20 mouse cellular contexts compared by ENCODE assay signal in genomic region chr2:142883625-142883994, GRCm38 (mm10). TPM values are rescaled to one million over a fixed set of nuclear protein-coding genes. Genes with fewer than 3 reads are reported as not detected.
DNase-seq lines count a peak whose midpoint lies in the region; ATAC-seq and TF ChIP-seq lines count a peak whose summit lies in the region.
"Had no signal": no experiment of that assay in that cellular context is flagged by ENCODE, and none has a peak within 500 bp of the region (broad histone marks: within the 10 kb centered on the region; RNA-seq: fewer than 3 reads in every experiment).

No protein-coding gene starts in this region.

- DNase-seq in gastrocnemius, adult 2 months, result no peak
- no peak for DNase-seq in gastrocnemius, adult 8-10 months (ENCODE audit: low spot score in 2 of 2)
- DNase-seq in kidney, adult 2 months, result no peak
- DNase-seq in liver, embryonic 11.5 days (ENCODE audit: low spot score), result no peak
- no peak for DNase-seq in liver, postnatal 0 days
- no peak for DNase-seq in urinary bladder, postnatal 25 days (ENCODE audit: low spot score)
- DNase-seq: adrenal gland, postnatal 10 days; B cell, adult 2 months; cerebellum, adult 11 months; cerebellum, adult 8-10 months; cerebellum, postnatal 14 days; gastrocnemius, postnatal 14 days had no signal

- peak overlapping the region; percentile 91 for H3K27ac ChIP-seq in gastrocnemius, adult 2 months
- peak overlapping the region; percentile 59 for H3K27ac ChIP-seq in kidney, embryonic 15.5 days
- no peak overlapping the region for H3K27ac ChIP-seq in kidney, adult 2 months (ENCODE audit: insufficient read depth, low read depth, low read length)
- H3K27ac ChIP-seq in liver, embryonic 11.5 days (ENCODE audit: low read depth, low read length), result no peak overlapping the region
- H3K27ac ChIP-seq in liver, postnatal 0 days (ENCODE audit: low read depth), result no peak overlapping the region
- H3K27ac ChIP-seq: embryonic facial prominence, embryonic 12.5 days; forebrain, embryonic 15.5 days; heart, embryonic 10.5 days; hindbrain, embryonic 15.5 days had no signal

- no peak overlapping the region for H3K4me3 ChIP-seq in gastrocnemius, adult 2 months
- H3K4me3 ChIP-seq in kidney, embryonic 15.5 days (replicated peaks), result no peak overlapping the region
- no peak overlapping the region for H3K4me3 ChIP-seq in kidney, adult 2 months (ENCODE audit: insufficient read depth, low read depth, low read length)
- no peak overlapping the region for H3K4me3 ChIP-seq in liver, embryonic 11.5 days (ENCODE audit: low read depth, low read length)
- H3K4me3 ChIP-seq in liver, postnatal 0 days (ENCODE audit: low read depth, low read length), result no peak overlapping the region
- H3K4me3 ChIP-seq: embryonic facial prominence, embryonic 12.5 days; forebrain, embryonic 15.5 days; heart, embryonic 10.5 days; hindbrain, embryonic 15.5 days had no signal

- TF ChIP-seq POLR2A in kidney, adult 2 months (IDR thresholded peaks at IDR 0.05; ENCODE audit: low read depth, low read length), result no peak

- 65% methylated on average over 7 of the region's 7 CpGs for WGBS in kidney, embryonic 15.5 days
- WGBS in kidney, adult 2 months, result 81% methylated on average over 7 of the region's 7 CpGs
- WGBS in liver, embryonic 11.5 days, result 55% methylated on average over 7 of the region's 7 CpGs
- WGBS in liver, postnatal 0 days (ENCODE audit: insufficient replicate concordance), result 53% methylated on average over 7 of the region's 7 CpGs

- peaks cover 50% of the 10 kb centered on the region for H3K4me1 ChIP-seq in kidney, embryonic 15.5 days
- peaks cover 46% of the 10 kb centered on the region for H3K4me1 ChIP-seq in kidney, adult 2 months (ENCODE audit: control insufficient read depth, insufficient read depth, low read length)
- peaks cover 4% of the 10 kb centered on the region; the same call in 1 of the 2 replicates for H3K4me1 ChIP-seq in liver, embryonic 11.5 days (replicated peaks; ENCODE audit: control insufficient read depth, insufficient read depth, low read length)
- H3K4me1 ChIP-seq in liver, postnatal 0 days (ENCODE audit: insufficient read depth), result peaks cover 12% of the 10 kb centered on the region; the same call in 1 of the 2 replicates
- H3K4me1 ChIP-seq: forebrain, embryonic 15.5 days; hindbrain, embryonic 15.5 days had no signal

- no peak for TF ChIP-seq EP300 in liver, postnatal 0 days (IDR thresholded peaks at IDR 0.05; ENCODE audit: low read depth)

- no peak overlapping the region for H3K9ac ChIP-seq in kidney, embryonic 15.5 days
- H3K9ac ChIP-seq in liver, embryonic 11.5 days (ENCODE audit: low read depth, low read length), result no peak overlapping the region
- H3K9ac ChIP-seq in liver, postnatal 0 days (replicated peaks), result no peak overlapping the region
- H3K9ac ChIP-seq: embryonic facial prominence, embryonic 12.5 days; forebrain, embryonic 15.5 days; hindbrain, embryonic 15.5 days had no signal

- H3K27me3 ChIP-seq in kidney, embryonic 15.5 days, result no peaks in the 10 kb centered on the region
- H3K27me3 ChIP-seq in kidney, adult 2 months (replicated peaks; ENCODE audit: control insufficient read depth, insufficient read depth, low read length), result no peaks in the 10 kb centered on the region
- no peaks in the 10 kb centered on the region for H3K27me3 ChIP-seq in liver, embryonic 11.5 days (replicated peaks; ENCODE audit: control insufficient read depth, insufficient read depth, low read length)
- H3K27me3 ChIP-seq in liver, postnatal 0 days (ENCODE audit: insufficient read depth, low read length), result no peaks in the 10 kb centered on the region
- H3K27me3 ChIP-seq: embryonic facial prominence, embryonic 12.5 days; forebrain, embryonic 15.5 days; hindbrain, embryonic 15.5 days had no signal

- TF ChIP-seq CTCF in gastrocnemius, adult 2 months (IDR thresholded peaks at IDR 0.05), result no peak
- TF ChIP-seq CTCF in kidney, adult 2 months (conservative IDR thresholded peaks at IDR 0.05; ENCODE audit: insufficient read depth, insufficient read length, low read depth, low read length), result no peak
- no peak for TF ChIP-seq CTCF in liver, postnatal 0 days (IDR thresholded peaks at IDR 0.05; ENCODE audit: low read depth)

- no peak for ATAC-seq in kidney, embryonic 15.5 days (replicated peaks; ENCODE audit: low FRiP score)
- peak; percentile 39; the same call in 1 of the 2 replicates for ATAC-seq in liver, embryonic 11.5 days (replicated peaks; ENCODE audit: low FRiP score)
- ATAC-seq in liver, postnatal 0 days, result no peak
- 0 out of 2 replicates have a peak, but pooled peaks have one; percentile 32 for ATAC-seq in megakaryocyte progenitor cell, adult 5-6 weeks (replicated peaks; ENCODE audit: poor library complexity)
- ATAC-seq: CD4-positive, CD25-positive, alpha-beta regulatory T cell, adult 4 months; forebrain, embryonic 15.5 days had no signal

- H3K4me2 ChIP-seq in kidney, embryonic 15.5 days, result no peak overlapping the region
- H3K4me2 ChIP-seq in liver, embryonic 11.5 days, result no peak overlapping the region
- no peak overlapping the region for H3K4me2 ChIP-seq in liver, postnatal 0 days (ENCODE audit: low read depth, low read length)
- H3K4me2 ChIP-seq: embryonic facial prominence, embryonic 12.5 days; forebrain, embryonic 15.5 days; hindbrain, embryonic 15.5 days had no signal

- intact Hi-C loops in gastrocnemius, adult 2 months (cut with DNase I), result no loop called here

- no peaks in the 10 kb centered on the region for H3K9me3 ChIP-seq in kidney, embryonic 15.5 days (replicated peaks)
- H3K9me3 ChIP-seq in liver, embryonic 11.5 days (ENCODE audit: control insufficient read depth, low read length), result no peaks in the 10 kb centered on the region
- H3K9me3 ChIP-seq in liver, postnatal 0 days (ENCODE audit: low read length), result no peaks in the 10 kb centered on the region
- H3K9me3 ChIP-seq: embryonic facial prominence, embryonic 12.5 days; forebrain, embryonic 15.5 days; G1E; heart, embryonic 10.5 days; hindbrain, embryonic 15.5 days had no signal

- no peaks in the 10 kb centered on the region for H3K36me3 ChIP-seq in kidney, embryonic 15.5 days
- no peaks in the 10 kb centered on the region for H3K36me3 ChIP-seq in kidney, adult 2 months (ENCODE audit: control insufficient read depth, insufficient read depth, low read length)
- H3K36me3 ChIP-seq in liver, embryonic 11.5 days (ENCODE audit: control insufficient read depth, insufficient read depth, low read length), result no peaks in the 10 kb centered on the region
- no peaks in the 10 kb centered on the region for H3K36me3 ChIP-seq in liver, postnatal 0 days (replicated peaks; ENCODE audit: insufficient read depth, low read length)
- H3K36me3 ChIP-seq: embryonic facial prominence, embryonic 12.5 days; forebrain, embryonic 15.5 days; heart, embryonic 10.5 days; hindbrain, embryonic 15.5 days had no signal

RNA-seq across cellular contexts. Expression of gene Kif16b, which starts 17.7 kb away (rescaled TPM):
- 10 to 100 TPM; 35.4 to 39.1 TPM for total RNA-seq in gastrocnemius, adult 2 months (2021)
- 10 to 100 TPM; 34.5 to 50.7 (median 42.1) TPM for total RNA-seq in gastrocnemius, adult 8-10 months (2022)
- 15.1 and 17.0 TPM in 2 replicates for polyA plus RNA-seq in kidney, embryonic 15.5 days (2015; fragmentation: Nextera tagmentation; extraction: Ambion mirVana)
- 25.9 and 28.5 TPM in 2 replicates for polyA plus RNA-seq in kidney, adult 2 months (2012; rRNA removed)
- polyA plus RNA-seq in liver, embryonic 11.5 days (2014; fragmentation: Nextera tagmentation; extraction: Ambion mirVana), result 6.3 and 6.7 TPM in 2 replicates
- polyA plus RNA-seq in liver, postnatal 0 days (2015; fragmentation: Nextera tagmentation; extraction: Ambion mirVana), result 3.5 and 3.9 TPM in 2 replicates
- 10.9 and 17.4 TPM in 2 replicates for total RNA-seq in megakaryocyte progenitor cell, adult 5-6 weeks (2015)
- 18.1 and 23.9 TPM in 2 replicates for total RNA-seq in megakaryocyte progenitor cell, adult 5-6 weeks (2017)

Comparison
In these comparisons a context has a peak if more than half of its experiments do, and no peak if none do; other contexts are left out.
1. H3K27ac ChIP-seq: peak in gastrocnemius, adult 2 months (single experiment) and kidney, embryonic 15.5 days (single experiment); none in kidney, adult 2 months (single experiment), liver, embryonic 11.5 days (single experiment) and liver, postnatal 0 days (single experiment).
2. ATAC-seq: peak in liver, embryonic 11.5 days (single experiment) and megakaryocyte progenitor cell, adult 5-6 weeks (single experiment); none in kidney, embryonic 15.5 days (single experiment) and liver, postnatal 0 days (single experiment).